Mouse (Mus musculus): ENCODE results near the gene Epop.

The Epop gene

DNA sequence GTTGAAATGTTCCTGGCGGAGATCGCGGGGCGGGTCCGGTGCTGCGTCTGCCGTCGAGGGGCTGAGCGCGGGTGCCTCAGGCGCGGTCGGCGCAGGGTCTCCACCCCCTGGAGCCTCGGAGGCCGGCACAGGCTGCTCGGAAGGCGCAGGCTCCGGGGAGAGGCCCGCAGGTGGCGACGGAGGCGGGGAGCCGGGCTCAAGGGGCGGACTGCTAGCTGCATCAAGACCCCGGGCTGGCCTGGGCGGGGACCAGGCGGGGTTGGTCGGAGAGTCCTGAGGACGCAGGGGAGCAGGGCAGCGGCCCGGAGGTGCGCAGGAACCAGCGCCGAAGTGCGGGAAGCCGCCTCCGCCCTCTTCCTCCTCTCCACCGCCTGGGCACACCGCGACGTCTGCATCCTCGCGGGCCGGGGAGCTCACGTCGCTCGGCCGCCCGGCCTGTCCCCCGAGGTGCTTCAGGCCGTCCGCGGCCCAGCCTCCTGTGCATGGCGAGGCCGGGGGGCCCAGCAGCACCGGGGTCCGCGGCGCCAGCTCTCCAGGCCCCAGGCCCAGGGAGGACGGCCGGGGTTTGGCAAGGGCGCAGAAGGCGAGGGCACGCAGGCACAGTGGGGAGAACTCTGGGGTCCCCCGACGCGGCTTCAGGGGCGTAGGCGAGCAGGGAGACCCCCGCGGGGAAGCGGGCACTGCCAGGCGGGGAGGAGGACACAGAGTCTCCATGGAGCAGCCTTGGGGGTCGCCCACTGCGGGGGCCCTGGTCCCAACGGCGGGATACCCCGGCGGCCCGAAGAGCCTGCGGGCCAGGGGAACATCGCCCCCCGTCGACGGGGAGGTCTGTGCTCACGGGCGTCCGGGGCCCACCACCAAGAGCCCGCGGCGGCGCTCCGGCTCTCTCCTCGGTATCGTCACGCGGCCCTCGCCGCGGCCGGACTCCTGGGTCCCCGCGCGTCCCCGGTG is 659 bp downstream of the Epop start:
- DNase-seq (ENCODE audit: low read depth, low spot score) = no peak

DNA sequence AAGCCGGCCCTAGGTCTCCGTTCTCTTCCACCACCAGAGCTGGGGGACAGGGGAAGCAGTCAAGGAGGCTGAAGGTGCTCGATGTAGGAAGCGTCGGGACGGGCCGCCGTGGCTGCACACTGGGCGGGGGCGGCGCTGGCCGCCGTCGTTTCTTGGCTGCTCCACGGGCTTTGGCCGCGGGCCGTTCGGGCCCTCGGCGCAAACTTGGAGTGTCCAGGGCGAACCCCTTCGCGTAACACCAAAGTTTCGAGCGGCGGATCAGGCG is 1.3 kb downstream of the Epop start:
- no peak for DNase-seq (ENCODE audit: low read depth, low spot score)

DNA sequence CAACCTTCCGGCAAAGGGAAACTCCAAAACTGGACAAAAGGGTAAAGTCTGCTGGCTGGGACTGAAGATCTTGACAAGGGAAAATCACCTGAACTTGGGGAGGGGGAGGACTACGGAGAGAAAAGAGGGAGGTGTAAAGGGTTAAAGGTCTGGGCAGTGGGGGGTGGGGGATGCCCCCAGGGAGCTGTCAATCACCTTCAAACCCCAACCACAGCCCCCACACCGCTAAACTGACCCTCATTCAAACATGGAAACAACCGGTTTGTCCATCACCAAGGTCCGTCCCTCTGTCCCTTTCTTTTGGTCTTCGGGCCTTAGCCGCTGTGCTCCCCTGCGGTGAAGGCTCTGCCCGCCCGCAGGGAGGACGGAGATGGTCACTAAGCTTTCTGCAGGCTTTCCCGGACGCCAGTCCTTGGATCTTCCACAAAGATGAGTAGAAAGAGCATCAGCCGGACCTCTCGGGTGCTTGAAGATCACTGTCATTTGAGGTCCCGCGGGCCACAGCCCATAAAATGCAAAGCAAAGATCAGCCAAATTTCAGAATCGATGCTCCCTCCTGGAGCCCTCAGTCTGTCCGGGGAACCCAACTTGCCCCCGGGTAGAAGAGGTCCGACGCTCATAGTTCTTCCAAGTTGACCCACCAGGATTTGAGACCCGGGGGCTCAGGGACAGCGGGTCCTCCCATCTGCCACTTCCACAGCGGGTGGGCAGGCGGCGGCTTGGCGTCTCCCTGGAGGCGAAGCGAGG is 1.8 kb downstream of the Epop start:
- no peak for DNase-seq (ENCODE audit: low read depth, low spot score)

DNA sequence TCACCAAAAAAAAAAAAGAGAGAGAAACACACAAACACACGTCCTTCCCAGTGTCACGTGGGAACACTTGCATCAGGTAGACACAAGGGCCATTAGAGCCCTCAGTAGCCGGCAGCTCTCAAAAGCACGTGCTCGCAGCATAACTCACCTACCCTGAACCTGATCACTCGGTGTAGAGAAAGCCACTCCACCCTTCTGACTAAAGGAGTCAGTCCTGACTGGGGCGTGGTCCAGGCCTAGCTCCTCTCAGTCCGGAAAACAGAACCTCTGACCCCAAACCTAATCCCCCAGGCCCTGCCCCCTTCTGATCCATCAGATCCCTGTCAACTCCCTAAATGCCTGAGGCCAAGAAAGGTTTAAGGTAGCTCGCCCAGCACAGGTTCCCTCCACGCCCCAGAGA is 2.7 kb downstream of the Epop start:
- DNase-seq (ENCODE audit: low read depth, low spot score) = no peak

DNA sequence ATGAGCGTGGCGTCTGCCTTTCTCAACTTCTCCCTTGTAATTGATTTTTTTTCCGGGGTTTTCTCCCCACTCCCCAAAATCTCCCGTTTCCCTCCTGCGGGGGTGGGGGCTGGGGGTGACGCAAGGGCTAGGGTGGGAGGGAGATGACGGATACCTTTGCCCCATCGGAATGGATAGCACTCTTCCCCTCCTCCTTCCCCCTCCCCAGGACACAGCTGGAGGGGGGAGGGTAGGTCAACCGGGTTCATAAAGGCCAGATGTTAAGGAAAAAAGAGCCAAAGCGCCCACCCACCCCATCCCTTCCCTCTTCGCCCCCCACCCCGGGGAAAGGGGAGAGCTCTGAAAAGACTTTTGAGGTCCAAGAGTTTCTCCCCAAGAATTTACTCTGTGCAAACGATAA is 3.1 kb downstream of the Epop start:
- no peak for DNase-seq (ENCODE audit: low read depth, low spot score)

DNA sequence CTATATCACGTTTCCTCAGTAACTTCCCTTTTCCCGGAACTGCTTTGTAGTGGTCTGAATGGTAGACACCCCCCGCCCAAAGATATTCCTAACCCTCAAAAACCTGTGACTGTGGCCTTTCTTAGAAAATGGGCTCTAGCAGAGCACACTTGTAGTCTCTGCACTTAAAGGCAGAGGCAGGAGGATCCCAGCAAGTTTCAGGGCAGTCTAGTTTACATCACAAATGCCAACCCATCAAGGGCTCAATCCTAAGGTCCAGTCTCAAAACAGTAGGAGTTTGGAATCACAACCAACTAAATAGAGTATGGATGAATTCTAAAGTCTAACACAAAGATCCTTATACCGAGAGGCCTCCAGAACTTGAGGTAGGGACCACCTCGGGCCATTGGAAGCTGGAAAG is 4.0 kb downstream of the Epop start:
- no peak for DNase-seq (ENCODE audit: low read depth, low spot score)

DNA sequence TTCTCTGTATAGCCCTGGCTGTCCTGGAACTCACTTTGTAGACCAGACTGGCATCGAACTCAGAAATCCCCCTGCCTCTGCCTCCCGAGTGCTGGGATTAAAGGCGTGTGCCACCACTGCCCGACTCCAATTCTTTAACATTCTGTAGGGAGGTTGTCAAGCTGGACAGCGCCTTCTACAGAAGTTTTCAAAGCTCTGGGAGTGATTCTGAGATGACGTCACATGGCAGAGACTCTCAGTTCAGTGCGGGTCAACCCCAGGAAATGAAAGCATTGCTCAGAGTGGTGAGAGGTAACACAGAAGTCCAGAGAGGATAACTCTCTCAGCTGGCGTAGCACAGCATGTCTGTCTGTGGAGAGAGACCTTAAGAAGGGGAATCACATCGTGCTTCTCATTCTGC is 6.3 kb downstream of the Epop start:
- no peak for DNase-seq (ENCODE audit: low read depth, low spot score)

DNA sequence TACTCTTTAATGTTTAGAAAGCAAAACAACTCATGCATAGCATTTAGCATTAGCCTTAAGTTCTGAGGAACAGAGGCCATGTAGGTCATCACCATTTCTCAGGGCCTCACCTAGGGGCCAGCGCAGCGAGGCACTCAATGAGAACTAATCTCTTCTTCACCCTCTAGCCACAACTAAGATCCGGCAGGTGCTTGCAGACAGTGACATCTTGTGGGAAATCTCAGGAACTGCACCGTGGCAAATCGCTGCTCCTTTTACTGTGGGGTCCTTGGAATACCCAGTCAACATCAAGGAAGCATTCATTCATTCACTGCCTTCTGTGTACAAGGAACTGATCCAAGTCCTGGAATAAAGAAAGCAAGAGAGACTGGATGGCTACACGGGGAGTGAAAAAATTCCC is 7.1 kb downstream of the Epop start:
- no peak for DNase-seq (ENCODE audit: low read depth, low spot score)

DNA sequence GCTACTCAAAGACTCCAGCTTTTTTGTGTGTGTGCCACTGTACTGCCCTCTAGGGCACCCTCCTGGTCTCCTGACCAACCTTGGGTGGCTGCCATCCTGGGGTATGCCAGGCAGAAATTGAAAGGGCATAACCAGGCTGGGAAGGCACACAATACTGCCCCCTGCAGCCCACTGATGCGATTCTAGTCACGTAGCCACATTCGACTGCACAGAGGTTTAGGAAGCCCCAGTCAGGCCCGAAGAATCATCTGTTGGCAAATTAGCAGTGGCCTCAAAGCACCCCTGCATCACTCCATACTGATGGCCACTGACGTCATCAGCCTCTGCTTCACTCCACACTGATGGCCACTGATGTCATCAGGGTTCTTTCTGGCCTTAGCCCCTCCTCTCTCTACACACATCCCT is 10.1 kb downstream of the Epop start:
- no peak for DNase-seq (ENCODE audit: low read depth, low spot score)

DNA sequence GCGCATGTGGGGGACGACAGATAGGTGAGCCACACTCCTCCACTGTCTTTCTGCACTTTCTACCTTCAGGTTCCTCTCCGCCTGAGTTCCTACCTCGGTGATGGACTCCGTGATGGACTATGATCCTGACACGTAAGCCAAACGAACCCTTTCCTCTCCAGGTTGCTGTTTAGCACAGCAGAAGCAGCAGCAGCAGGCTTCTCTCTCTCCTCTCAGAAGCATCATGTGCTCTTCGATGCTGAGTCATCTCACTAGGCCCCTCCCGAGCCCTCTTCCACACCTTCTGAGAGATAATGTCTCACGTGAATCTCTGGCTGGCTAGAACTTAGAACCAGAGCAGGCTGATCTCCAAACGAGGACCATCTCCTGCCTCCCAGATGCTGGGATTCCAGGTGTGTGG is 11.1 kb downstream of the Epop start:
- no peak for DNase-seq (ENCODE audit: low read depth, low spot score)

DNA sequence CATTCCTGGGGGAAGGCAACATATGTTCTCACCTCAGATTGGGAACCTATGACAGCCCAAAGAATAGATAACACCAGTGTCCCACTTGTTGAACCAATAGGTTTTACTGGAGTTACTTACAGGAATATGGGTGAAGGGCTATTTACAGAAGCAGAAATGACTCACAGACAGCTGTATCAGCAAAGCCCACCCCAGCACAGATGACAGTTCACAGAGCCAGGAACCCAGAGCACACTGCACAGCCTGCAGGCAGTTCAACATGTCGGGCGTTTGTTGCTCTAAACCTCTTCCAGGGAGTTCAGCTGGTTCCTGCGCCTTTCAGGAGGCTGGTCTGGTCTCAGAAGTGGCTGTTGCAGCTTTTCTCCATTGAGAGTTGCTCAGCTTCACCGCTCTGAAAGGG is 14.2 kb downstream of the Epop start:
- DNase-seq (ENCODE audit: low read depth, low spot score) = no peak

DNA sequence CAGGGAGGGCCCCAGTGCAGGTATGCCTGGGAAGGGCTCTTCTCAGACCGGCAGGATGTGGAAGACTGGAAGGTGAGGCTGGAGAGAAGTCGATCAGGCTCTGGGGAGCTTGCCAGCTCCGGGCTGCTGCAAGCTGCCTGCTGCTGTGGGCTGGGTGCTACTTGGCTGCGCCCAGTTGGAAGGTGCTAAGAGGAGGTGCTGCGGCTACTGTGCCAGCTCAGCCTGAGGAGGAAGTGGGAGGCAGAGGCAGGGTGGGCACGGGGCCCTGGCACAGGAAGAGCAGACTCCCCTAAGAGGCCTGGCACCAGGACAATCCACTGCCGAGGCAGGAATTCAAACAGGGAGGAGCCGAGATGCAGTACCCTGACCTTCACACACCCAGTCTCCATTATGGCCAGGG is 18.4 kb downstream of the Epop start:
- no peak for DNase-seq (ENCODE audit: low read depth, low spot score)

DNA sequence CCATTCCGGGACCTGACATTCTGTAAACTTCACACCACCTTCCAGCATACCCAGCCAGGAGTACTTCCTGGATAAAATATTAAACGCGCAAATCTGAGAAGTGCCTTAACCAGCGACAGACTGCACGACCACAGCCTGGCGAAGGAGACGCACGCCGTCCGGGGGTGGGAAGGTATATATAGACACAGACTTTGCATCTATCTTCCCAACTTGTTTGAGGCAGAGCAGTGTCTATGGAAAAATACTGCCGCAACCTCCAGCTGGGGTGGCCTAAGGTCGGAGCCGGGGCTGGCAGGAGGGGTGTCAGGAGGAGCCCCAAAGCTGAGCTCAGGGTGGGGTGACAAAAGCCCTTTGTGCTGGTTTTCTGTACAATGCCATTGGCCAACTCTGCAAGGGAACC is 19.8 kb downstream of the Epop start:
- DNase-seq (ENCODE audit: low read depth, low spot score) = no peak

DNA sequence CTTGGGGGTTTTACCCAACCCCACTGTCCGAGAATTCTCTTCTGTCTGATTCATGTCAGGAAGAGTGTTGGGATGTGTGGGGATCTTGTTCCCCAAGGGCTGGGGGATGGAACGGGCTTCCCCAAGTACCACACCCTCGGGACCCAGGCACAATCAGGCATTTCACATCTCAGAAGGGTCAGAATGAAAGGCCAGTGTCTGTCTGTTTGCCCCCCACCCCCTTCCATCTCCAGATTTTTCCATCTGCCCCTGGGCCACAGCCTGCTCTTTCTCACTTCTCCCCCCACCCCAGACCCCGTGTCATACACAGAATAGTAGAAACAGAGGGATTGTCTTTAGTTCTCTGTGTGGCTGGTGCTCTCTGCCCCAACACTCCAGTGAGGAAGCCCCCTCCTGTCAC is 20.6 kb downstream of the Epop start:
- no peak for DNase-seq (ENCODE audit: low read depth, low spot score)

DNA sequence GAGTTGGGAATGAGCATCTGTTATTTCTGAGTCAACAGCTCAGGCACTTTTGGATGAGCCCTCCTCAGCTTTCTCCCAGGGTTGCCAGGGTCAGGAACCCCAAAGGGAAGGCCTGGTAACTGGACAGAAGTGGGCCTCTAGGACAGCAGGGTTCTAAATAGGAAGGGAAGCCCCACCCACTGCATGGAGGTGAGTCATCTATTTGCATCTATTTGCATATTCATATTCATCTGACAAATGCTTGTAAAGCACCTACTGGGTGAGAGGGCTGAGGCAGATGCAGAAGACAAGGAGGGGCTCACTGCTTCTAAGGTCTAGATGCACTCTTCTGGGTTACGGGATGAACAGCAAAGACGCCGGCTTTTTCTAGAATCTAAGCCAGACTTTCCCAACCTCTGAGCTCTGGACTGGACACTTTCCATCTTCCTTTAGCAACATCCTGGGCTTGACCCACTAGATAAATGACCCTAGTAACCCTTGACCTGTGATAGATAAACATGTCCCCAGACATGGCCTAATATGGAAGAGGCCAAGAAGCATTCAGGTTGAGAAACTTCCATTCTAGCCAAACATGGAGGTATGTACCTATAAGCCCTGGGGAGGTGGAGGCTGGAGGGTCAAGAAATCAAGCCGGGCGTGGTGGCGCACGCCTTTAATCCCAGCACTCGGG is 22.3 kb downstream of the Epop start:
- no peak for DNase-seq (ENCODE audit: low read depth, low spot score)

DNA sequence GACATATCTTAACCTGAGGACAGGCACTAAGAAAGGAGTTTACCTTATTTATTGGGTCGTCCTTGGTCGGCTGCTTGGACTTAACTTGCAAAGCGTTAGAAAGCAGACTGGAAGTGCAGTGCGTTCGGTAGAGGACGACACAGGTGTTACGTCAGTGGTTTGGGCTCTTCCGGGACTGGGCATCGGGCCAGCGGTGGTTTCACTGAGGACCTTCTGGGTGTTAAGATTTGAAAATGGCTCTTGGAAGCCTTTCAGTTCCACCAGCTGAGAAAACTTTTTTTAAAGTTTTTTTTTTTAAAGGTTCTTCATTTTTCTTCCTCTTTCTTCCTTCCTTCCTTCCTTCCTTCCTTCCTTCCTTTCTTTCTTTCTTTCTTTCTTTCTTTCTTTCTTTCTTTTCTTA is 25.6 kb downstream of the Epop start:
- no peak for DNase-seq (ENCODE audit: low read depth, low spot score)

DNA sequence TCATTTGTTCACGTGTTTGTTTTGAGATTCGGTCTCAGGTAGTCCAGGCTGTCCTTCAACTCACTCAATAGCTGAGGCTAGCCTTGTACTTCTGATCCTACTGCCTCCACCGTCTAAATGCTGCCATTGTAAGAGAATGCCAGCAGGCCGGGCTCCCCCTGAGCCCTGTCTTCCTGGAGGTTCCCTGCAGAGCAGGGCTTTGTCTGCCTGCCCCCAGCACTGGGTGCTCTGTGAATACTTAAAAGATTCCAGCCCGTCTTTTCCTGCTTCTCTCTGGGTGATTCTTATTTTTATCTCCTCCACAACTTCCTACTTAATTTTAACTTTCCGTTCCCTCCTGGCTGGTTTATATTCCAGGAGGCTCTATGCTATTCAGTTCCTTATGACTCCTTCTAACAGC is 27.3 kb downstream of the Epop start:
- no peak for DNase-seq (ENCODE audit: low read depth, low spot score)

DNA sequence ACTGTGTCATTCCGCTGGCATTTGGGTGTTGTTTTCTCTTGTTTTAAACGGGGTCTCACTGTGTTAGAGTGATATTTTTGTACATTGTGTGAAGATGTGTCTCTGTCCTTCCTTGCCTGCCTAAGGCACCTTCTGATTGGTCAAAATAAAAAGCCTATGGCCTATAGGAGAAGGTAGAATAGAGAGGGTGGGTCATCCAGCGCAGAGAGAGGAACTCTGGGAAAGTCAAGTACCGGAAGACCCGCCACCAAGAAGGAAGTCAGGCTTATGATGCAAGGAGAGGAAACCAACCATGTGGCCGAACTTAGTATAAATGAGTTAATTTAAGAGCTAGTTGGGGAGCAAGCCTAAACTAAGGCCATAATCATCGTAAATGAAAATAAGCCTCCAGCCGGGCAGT is 30.4 kb downstream of the Epop start:
- no peak for DNase-seq (ENCODE audit: low read depth, low spot score)

DNA sequence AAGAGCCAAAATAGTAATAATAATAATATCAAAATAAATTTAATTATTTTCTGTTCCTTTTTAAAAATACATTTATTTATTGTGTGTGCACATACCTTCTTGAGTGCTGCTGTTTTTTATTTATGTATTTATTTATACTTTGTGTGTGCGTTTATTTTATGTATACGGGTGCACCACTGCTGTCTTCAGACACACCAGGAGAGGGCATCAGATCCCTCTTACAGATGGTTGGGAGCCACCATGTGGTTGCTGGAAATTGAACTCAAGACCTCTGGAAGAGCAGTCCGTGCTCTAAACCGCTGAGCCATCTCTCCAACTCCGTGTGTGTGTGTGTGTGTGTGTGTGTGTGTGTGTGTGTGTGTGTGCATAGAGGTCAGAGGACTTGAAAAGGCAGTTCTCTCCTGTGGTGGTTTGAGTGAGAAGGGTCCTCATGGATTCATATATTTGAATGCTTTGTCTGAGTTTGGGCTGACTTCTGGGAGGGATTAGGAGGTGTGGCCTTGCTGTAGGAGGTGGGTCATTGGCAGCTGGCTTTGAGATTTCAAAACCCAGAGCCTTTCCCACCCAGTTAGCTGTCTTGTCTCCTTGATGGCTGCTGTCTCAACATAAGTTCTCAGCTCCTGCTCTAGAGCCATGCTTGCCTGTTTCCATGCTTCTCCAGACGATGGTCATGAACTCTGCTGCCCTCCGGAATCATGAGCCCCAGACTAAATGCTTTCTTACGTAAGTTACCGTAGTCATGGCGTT is 31.4 kb downstream of the Epop start:
- no peak for DNase-seq (ENCODE audit: low read depth, low spot score)

DNA sequence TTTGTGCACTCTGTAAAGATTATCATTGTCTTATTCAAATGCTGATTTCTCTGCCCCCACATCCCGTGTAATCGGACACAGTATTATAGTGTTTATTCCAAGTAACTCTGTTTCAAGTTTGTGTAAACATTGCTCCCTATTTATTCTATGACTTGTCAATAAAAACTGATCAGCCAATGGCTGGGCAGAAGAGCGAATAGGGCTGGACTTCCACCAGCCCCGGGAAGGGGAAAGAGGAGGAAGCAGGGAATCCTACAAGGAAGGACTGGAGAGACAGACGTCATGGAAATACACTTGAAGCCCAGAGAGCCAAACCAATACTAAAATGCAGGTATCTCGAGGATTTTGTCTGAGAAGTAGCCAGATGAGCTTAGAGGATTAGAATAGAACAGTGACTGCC is 35.4 kb downstream of the Epop start:
- no peak for DNase-seq (ENCODE audit: low read depth, low spot score)

DNA sequence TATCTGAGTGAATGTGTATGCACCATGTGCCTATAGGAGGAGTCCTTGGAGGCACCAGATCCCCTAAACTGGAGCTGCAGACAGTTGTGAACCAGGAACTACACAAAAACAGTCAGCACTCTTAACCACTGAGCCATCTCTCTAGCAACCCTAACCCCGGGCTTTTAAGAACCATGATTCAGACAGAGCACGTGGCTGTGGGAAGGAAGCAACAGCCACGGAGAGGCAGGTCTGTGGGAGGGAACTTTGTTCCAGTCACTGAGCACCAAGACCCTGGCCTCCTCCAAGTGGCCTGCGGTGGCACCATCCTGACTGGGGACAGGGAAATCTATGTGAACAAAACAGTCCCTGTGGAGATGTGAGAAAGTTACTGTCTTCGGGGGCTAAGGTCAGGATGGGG is 37.6 kb downstream of the Epop start:
- no peak for DNase-seq (ENCODE audit: low read depth, low spot score)

Measured in c-Kit-negative CD71-positive TER-119-positive erythroid progenitor cells, embryonic 14.5 days (primary cell).